Mouse (Mus musculus) forebrain, embryonic 12.5 days (tissue): Measurements from ENCODE around the gene Def8. TPM values are rescaled to one million over a fixed set of nuclear protein-coding genes. Genes with fewer than 3 reads are reported as not detected.
"Not testable (repeated sequence)": the region's sequence is repeated elsewhere in the genome, so short reads cannot be mapped to it uniquely, and the experiment has no call there.

ENCODE experiments used
- ATAC-seq: fragments of 200-750 bp; cut with Nextera tagmentation; 2 replicates; pipeline ENCODE4 v1.8.0; 2017; ENCODE audit warnings: moderate TSS enrichment; ENCODE audit not compliant: low FRiP score
- H3K27ac ChIP-seq: fragments of 300-500 bp; sonication (generic); 2 replicates; pipeline ENCODE4 v1.5.1; 2016; ENCODE audit warnings: mild to moderate bottlenecking
- H3K27me3 ChIP-seq: fragments of 300-500 bp; sonication (generic); 2 replicates; pipeline ENCODE4 v1.6.1; 2016; ENCODE audit warnings: mild to moderate bottlenecking
- H3K36me3 ChIP-seq: fragments of 300-500 bp; sonication (generic); replicated peaks from 2 replicates; pipeline ENCODE4 v1.6.1; 2016; ENCODE audit warnings: mild to moderate bottlenecking
- H3K4me1 ChIP-seq: fragments of 300-500 bp; sonication (generic); 2 replicates; pipeline ENCODE4 v1.6.1; 2016
- H3K4me2 ChIP-seq: fragments of 300-500 bp; sonication (generic); 2 replicates; pipeline ENCODE4 v1.6.1; 2016; ENCODE audit warnings: mild to moderate bottlenecking, moderate library complexity
- H3K4me3 ChIP-seq: fragments of 300-500 bp; sonication (generic); replicated peaks from 2 replicates; pipeline ENCODE4 v1.5.1; 2016; ENCODE audit warnings: mild to moderate bottlenecking
- H3K9ac ChIP-seq: fragments of 300-500 bp; sonication (generic); 2 replicates; pipeline ENCODE4 v1.6.1; 2016; ENCODE audit warnings: mild to moderate bottlenecking
- H3K9me3 ChIP-seq: fragments of 300-500 bp; sonication (generic); 2 replicates; pipeline ENCODE4 v1.6.1; 2016
- WGBS: fragments of 180-500 bp; shearing (Covaris S2); methylation state at CpG from one replicate; pipeline ENCODE4 v1.1.7; 2016; 5-methylcytosine and 5-hydroxymethylcytosine counted together
- polyA plus RNA-seq: library from polyadenylated mRNA; unstranded; fragments of >200 nt; fragmentation: Nextera tagmentation; extraction: Ambion mirVana; gene quantifications from 2 replicates; pipeline ENCODE4 v1.2.1, GENCODE M21; 2016

Def8 gene
- polyA plus RNA-seq, 1 experiment from 2014 or later: 42.9 TPM

- Histone ChIP-seq H3K9ac (no peak overlapping the region), H3K4me3 (no peak overlapping the region), H3K27ac (no peak overlapping the region; the same call in 1 of the 2 replicates), H3K9me3 (no peaks in the 10 kb centered on the region), H3K27me3 (0 out of 2 replicates have a peak, but pooled peaks cover 3% of the 10 kb centered on the region), H3K4me1 (peaks cover 23% of the 10 kb centered on the region), H3K4me2 (no peak overlapping the region), H3K36me3 (peaks cover 42% of the 10 kb centered on the region)
- 59% methylated on average over 8 of the region's 8 CpGs for WGBS
- ATAC-seq: no peak
Observed at GRCm38 (mm10) chr8:123404521-123404920, 18.8 kb upstream of the Def8 start.

- Histone ChIP-seq H3K27me3 (0 out of 2 replicates have a peak, but pooled peaks cover 8% of the 10 kb centered on the region), H3K4me1 (peaks cover 38% of the 10 kb centered on the region), H3K4me3 (no peak within 1 kb of the TSS), H3K9me3 (no peaks in the 10 kb centered on the region), H3K27ac (no peak within 1 kb of the TSS), H3K9ac (no peak within 1 kb of the TSS), H3K4me2 (no peak within 1 kb of the TSS), H3K36me3 (peaks cover 20% of the 10 kb centered on the region)
- WGBS: 5% methylated on average over 4 of the region's 4 CpGs
- ATAC-seq: no peak
Observed at GRCm38 (mm10) chr8:123406786-123407185, 16.5 kb upstream of the Def8 start, which contains the start of gene Mc1r. Mc1r (plus strand) TSS chr8:123407107.

- ATAC-seq: no peak
- H3K4me2 ChIP-seq: no peak overlapping the region
- no peak overlapping the region for H3K9ac ChIP-seq
- 0 out of 2 replicates have a peak, but pooled peaks cover 8% of the 10 kb centered on the region for H3K27me3 ChIP-seq
- 93% methylated on average over 13 of the region's 13 CpGs for WGBS
- H3K4me3 ChIP-seq: no peak overlapping the region
- H3K36me3 ChIP-seq: peaks cover 12% of the 10 kb centered on the region
- H3K4me1 ChIP-seq: peaks cover 38% of the 10 kb centered on the region
- H3K9me3 ChIP-seq: no peaks in the 10 kb centered on the region
- no peak overlapping the region for H3K27ac ChIP-seq
Observed at GRCm38 (mm10) chr8:123407612-123408011, 15.7 kb upstream of the Def8 start.

- Histone ChIP-seq H3K4me2 (peak overlapping the region; percentile 72), H3K27me3 (0 out of 2 replicates have a peak, but pooled peaks cover 8% of the 10 kb centered on the region), H3K4me1 (peaks cover 49% of the 10 kb centered on the region), H3K4me3 (0 out of 2 replicates have a peak overlapping the region, but pooled peaks have one; percentile 10), H3K36me3 (no peaks in the 10 kb centered on the region; the same call in 1 of the 2 replicates), H3K9me3 (no peaks in the 10 kb centered on the region), H3K9ac (0 out of 2 replicates have a peak overlapping the region, but pooled peaks have one; percentile 96), H3K27ac (no peak overlapping the region)
- ATAC-seq: no peak
- WGBS: 76% methylated on average over 9 of the region's 9 CpGs
Observed at GRCm38 (mm10) chr8:123408586-123409544, 14.5 kb upstream of the Def8 start.

GRCm38 (mm10) chr8:123410049-123410587 is 13.2 kb upstream of the Def8 start:
- no peak for ATAC-seq
- H3K4me1 ChIP-seq: peaks cover 46% of the 10 kb centered on the region
- no peaks in the 10 kb centered on the region for H3K36me3 ChIP-seq
- peak overlapping the region; percentile 86 for H3K4me3 ChIP-seq
- H3K27me3 ChIP-seq: 0 out of 2 replicates have a peak, but pooled peaks cover 8% of the 10 kb centered on the region
- WGBS: 22% methylated on average over 8 of the region's 8 CpGs
- no peaks in the 10 kb centered on the region for H3K9me3 ChIP-seq
- peak overlapping the region; percentile 96 for H3K27ac ChIP-seq
- H3K9ac ChIP-seq: peak overlapping the region; percentile 96
- peak overlapping the region; percentile 72 for H3K4me2 ChIP-seq

DNA sequence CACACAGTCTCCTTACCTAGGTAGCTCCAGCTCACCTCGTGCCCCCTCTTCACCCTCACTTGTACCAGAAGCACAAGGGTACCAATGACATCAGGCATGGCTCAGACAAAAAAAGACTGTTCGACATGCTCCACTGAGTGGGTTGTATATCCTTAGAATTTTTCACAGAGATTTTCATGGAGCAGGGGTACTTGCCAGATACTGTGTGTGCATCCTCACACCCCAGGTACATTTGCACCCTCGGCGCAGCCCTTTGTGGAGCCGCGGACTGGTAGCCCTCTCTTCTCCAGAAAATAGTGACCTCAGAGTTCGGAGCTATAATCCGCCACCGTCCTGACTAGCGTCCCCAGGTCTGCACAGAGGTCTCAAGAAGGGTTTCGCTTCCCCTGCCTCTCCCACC is 12.5 kb upstream of the Def8 start:
- peak overlapping the region; percentile 96 for H3K9ac ChIP-seq
- 4% methylated on average over 11 of the region's 11 CpGs for WGBS
- H3K9me3 ChIP-seq: no peaks in the 10 kb centered on the region
- peak overlapping the region; percentile 86 for H3K4me3 ChIP-seq
- ATAC-seq: peak; percentile 0; the same call in 1 of the 2 replicates
- no peaks in the 10 kb centered on the region for H3K36me3 ChIP-seq
- H3K4me1 ChIP-seq: peaks cover 46% of the 10 kb centered on the region
- H3K4me2 ChIP-seq: peak overlapping the region; percentile 72
- peak overlapping the region; percentile 96 for H3K27ac ChIP-seq
- 0 out of 2 replicates have a peak, but pooled peaks cover 8% of the 10 kb centered on the region for H3K27me3 ChIP-seq

DNA sequence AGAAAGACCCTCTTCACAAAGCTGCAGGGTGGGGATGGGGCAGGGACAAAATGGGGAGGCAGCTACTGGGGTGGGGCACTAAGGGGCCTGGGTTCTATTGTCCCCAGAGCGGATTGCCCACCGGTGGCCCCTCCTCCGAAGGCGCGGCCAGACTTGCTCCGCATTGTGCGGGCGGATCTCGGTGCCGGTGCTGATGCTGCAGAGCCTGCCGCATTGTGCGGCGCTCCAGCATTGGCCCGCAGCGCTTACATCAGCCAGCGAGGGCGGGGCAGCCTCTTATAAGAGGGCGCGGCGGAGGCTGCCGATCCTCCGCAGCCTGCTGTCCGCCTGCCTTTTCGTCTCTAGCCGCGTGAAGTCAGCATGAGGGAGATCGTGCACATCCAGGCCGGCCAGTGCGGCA is 12.1 kb upstream of the Def8 start, which contains the start of gene Tubb3:
Gene Tubb3 (plus strand): TSS at position 179 of the 400 bp plus-strand sequence.
- peak; percentile 90 for ATAC-seq
- H3K4me3 ChIP-seq: peak within 1 kb of the TSS; percentile 86
- 0 out of 2 replicates have a peak, but pooled peaks cover 8% of the 10 kb centered on the region for H3K27me3 ChIP-seq
- H3K9ac ChIP-seq: peak within 1 kb of the TSS; percentile 96
- peak within 1 kb of the TSS; percentile 72 for H3K4me2 ChIP-seq
- peak within 1 kb of the TSS; percentile 96 for H3K27ac ChIP-seq
- no peaks in the 10 kb centered on the region for H3K9me3 ChIP-seq
- H3K4me1 ChIP-seq: peaks cover 46% of the 10 kb centered on the region
- under 1% methylated on average over 29 of the region's 29 CpGs for WGBS
- H3K36me3 ChIP-seq: no peaks in the 10 kb centered on the region

DNA sequence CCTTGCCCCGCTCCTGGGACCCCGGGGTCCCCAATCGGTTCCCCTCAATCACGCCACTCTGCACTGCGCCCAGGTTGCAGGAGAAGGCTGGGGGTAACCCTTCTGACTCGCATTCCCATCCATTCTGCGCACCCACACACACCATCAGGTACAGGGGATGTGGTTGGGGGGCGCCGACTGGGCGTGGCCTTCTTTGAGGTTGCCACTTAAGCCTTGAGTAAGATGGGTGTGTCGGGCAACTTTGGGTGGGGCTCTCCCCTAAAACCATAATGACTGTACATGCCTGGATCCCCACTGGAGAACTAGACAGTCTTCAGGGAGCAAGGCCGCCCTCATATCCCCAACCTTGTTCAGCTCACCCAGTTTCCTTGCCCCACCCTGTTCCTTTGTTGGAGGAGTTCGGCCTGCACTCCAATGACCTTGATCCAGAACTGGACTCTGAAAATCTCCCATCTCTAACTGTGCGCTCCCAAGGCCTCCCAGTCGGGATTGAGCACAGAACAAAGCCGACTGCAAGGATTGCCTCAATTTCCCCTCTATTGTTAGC is 11.5 kb upstream of the Def8 start:
- peak overlapping the region; percentile 96 for H3K27ac ChIP-seq
- 0 out of 2 replicates have a peak, but pooled peaks cover 8% of the 10 kb centered on the region for H3K27me3 ChIP-seq
- peak overlapping the region; percentile 96 for H3K9ac ChIP-seq
- H3K4me2 ChIP-seq: peak overlapping the region; percentile 72
- WGBS: under 1% methylated on average over 16 of the region's 16 CpGs
- H3K9me3 ChIP-seq: no peaks in the 10 kb centered on the region
- peaks cover 49% of the 10 kb centered on the region for H3K4me1 ChIP-seq
- H3K36me3 ChIP-seq: peaks cover 2% of the 10 kb centered on the region; the same call in 1 of the 2 replicates
- ATAC-seq: peak; percentile 27
- H3K4me3 ChIP-seq: peak overlapping the region; percentile 86

DNA sequence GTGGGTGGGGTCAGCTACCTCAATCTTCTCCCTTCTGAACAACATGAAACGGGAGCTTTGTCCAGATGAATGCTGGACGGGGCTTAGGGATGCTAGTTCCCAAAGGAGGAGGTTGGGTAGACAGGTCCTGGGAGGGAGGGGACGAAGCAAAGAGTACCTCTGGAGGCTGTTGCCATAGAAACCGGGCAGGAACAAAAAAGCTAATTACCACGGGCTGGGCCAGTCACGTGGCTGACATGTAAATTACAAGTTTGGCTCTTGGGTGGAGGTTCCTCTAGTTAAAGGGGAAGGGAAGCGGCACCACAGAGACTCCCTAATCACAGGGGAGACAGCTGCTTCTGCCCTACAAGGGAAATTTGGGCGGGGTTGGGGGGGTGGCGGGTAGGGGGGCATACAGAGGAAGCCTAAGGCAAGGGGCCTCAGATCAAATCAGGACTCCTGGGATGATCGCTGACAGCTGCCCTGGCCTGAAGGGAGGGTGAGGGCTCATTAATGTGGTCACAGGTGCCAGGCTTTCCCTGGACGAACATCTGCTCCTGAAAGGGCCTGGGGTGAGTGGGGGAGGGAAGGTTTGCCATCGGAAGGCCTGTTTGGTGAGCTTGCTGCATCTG is 10.7 kb upstream of the Def8 start:
- Histone ChIP-seq H3K27me3 (0 out of 2 replicates have a peak, but pooled peaks cover 8% of the 10 kb centered on the region), H3K4me1 (peaks cover 49% of the 10 kb centered on the region)
- WGBS: 1% methylated on average over 12 of the region's 12 CpGs

GRCm38 (mm10) chr8:123414255-123414654 is 9.1 kb upstream of the Def8 start:
- peak overlapping the region; percentile 96; the same call in 1 of the 2 replicates for H3K27ac ChIP-seq
- peaks cover 50% of the 10 kb centered on the region for H3K4me1 ChIP-seq
- H3K4me2 ChIP-seq: peak overlapping the region; percentile 72
- H3K27me3 ChIP-seq: 0 out of 2 replicates have a peak, but pooled peaks cover 5% of the 10 kb centered on the region
- H3K9me3 ChIP-seq: no peaks in the 10 kb centered on the region
- H3K36me3 ChIP-seq: peaks cover 26% of the 10 kb centered on the region
- peak overlapping the region; percentile 86 for H3K4me3 ChIP-seq
- peak overlapping the region; percentile 96 for H3K9ac ChIP-seq
- 14% methylated on average over 9 of the region's 9 CpGs for WGBS
- ATAC-seq: no peak

More for the DNA sequence above, 10.7 kb upstream of the Def8 start:
- H3K36me3 ChIP-seq: peaks cover 10% of the 10 kb centered on the region
- H3K9me3 ChIP-seq: no peaks in the 10 kb centered on the region
- peak; percentile 61 for ATAC-seq
- H3K9ac ChIP-seq: peak overlapping the region; percentile 96
- H3K4me2 ChIP-seq: peak overlapping the region; percentile 72
- H3K27ac ChIP-seq: peak overlapping the region; percentile 96
- peak overlapping the region; percentile 86 for H3K4me3 ChIP-seq

DNA sequence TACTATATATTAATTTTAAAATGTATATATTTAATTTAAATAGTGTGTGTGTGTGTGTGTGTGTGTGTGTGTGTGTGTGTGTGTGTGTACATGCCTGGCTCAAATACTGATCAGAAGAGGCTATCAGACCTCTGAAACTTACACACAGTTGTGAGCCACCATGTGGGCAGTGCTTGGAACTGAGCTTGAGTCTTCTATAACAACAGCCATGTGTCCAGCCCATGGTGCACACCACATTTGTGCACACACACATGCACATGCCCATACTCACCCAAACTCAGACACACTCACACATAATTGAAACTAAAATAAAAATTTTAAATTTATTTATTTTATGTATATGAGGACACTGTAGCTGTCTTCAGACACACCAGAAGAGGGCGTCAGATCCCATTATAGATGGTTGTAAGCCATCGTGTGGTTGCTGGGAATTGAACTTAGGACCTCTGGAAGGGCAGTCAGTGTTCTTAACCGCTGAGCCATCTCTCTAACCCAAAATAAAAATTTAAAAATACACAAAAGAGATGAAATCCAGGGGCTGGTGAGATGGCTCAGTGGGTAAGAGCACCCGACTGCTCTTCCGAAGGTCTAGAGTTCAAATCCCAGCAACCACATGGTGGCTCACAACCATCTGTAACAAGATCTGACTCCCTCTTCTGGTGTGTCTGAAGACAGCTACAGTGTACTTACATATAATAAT is 8.2 kb upstream of the Def8 start:
- ATAC-seq, H3K9me3 ChIP-seq, H3K27me3 ChIP-seq, H3K27ac ChIP-seq, H3K9ac ChIP-seq: not testable (repeated sequence)
- peak overlapping the region; percentile 72 for H3K4me2 ChIP-seq
- peak overlapping the region; percentile 86 for H3K4me3 ChIP-seq
- 80% methylated on average over 5 of the region's 5 CpGs for WGBS
- peaks cover 41% of the 10 kb centered on the region for H3K4me1 ChIP-seq
- peaks cover 34% of the 10 kb centered on the region for H3K36me3 ChIP-seq
